Mouse (Mus musculus): ENCODE measurements around the gene Arfgef2. TPM values are rescaled to one million over a fixed set of nuclear protein-coding genes. Genes with fewer than 3 reads are reported as not detected.

The Arfgef2 gene
- polyA plus RNA-seq, 1 experiment: 28.3 TPM

DNA sequence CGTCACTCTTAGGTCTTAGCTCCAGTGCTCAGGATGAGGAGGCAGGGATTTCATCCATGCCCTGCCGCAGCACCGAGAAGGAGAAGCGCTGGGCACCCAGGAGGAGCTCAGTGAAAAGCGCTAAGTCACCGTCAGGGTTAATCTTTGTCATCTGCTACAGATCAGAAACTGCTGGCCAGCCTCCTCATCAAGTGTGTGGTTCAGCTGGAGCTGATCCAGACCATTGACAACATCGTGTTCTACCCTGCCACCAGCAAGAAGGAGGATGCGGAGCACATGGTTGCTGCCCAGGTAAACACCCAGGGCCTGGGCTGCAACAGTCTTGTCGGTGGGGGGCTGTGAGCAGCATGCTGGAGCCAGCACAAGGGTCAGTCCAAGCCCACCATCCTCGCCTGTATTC, 80.2 kb downstream of the Arfgef2 start:
- Histone ChIP-seq H3K36me3 (ENCODE audit: control insufficient read depth, insufficient read depth, low read length, poor library complexity, severe bottlenecking) (no peaks in the 10 kb centered on the region; the same call in 1 of the 2 replicates), H3K9ac (ENCODE audit: low read depth, poor library complexity, severe bottlenecking) (no peak overlapping the region)

DNA sequence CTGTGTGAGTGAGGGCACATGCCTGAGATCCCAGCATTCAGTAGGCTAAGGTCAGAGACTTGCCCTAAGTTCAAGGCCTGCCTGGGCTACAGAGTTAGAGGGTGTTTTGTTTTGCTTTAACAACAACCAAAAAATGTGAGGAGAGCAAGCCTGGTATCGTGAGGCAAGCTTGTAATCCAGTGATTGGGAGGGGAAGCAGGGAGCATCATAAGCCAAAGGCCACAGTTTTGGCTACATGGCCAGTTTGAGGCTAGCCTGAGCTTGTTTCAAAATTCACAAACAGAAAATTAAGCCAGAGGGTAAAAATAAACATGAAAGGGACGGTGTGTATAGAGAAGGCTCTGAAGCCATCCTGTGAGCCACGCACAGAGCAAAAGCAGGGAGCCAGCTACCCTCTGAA, 80.8 kb downstream of the Arfgef2 start:
- Histone ChIP-seq H3K4me3 (ENCODE audit: low read depth, low read length) (no peak overlapping the region), H3K4me1 (ENCODE audit: control insufficient read depth, insufficient read depth, low read length) (peaks cover 2% of the 10 kb centered on the region), H3K36me3 (ENCODE audit: control insufficient read depth, insufficient read depth, low read length, poor library complexity, severe bottlenecking) (no peaks in the 10 kb centered on the region; the same call in 1 of the 2 replicates), H3K27ac (ENCODE audit: insufficient read depth, low read length) (no peak overlapping the region), H3K9ac (ENCODE audit: low read depth, poor library complexity, severe bottlenecking) (no peak overlapping the region), H3K9me3 (replicated peaks; ENCODE audit: control insufficient read depth, insufficient read depth, low read length, poor library complexity, severe bottlenecking) (no peaks in the 10 kb centered on the region), H3K27me3 (ENCODE audit: control insufficient read depth, insufficient read depth, low read length, poor library complexity, severe bottlenecking) (no peaks in the 10 kb centered on the region)
- no peak for TF ChIP-seq POLR2A (IDR thresholded peaks at IDR 0.05; ENCODE audit: insufficient read depth, low read length)
- TF ChIP-seq CTCF (IDR thresholded peaks at IDR 0.05; ENCODE audit: low read depth, low read length): no peak
- no peak for TF ChIP-seq EP300 (IDR thresholded peaks at IDR 0.05; ENCODE audit: insufficient read depth, low read depth, low read length)

More for the DNA sequence above, 80.2 kb downstream of the Arfgef2 start:
- no peaks in the 10 kb centered on the region for H3K27me3 ChIP-seq (ENCODE audit: control insufficient read depth, insufficient read depth, low read length, poor library complexity, severe bottlenecking)
- no peak overlapping the region for H3K27ac ChIP-seq (ENCODE audit: insufficient read depth, low read length)
- H3K4me3 ChIP-seq (ENCODE audit: low read depth, low read length): no peak overlapping the region
- no peaks in the 10 kb centered on the region for H3K9me3 ChIP-seq (replicated peaks; ENCODE audit: control insufficient read depth, insufficient read depth, low read length, poor library complexity, severe bottlenecking)
- TF ChIP-seq CTCF (IDR thresholded peaks at IDR 0.05; ENCODE audit: low read depth, low read length): no peak
- no peak for TF ChIP-seq POLR2A (IDR thresholded peaks at IDR 0.05; ENCODE audit: insufficient read depth, low read length)
- no peak for TF ChIP-seq EP300 (IDR thresholded peaks at IDR 0.05; ENCODE audit: insufficient read depth, low read depth, low read length)
- peaks cover 2% of the 10 kb centered on the region for H3K4me1 ChIP-seq (ENCODE audit: control insufficient read depth, insufficient read depth, low read length)

DNA sequence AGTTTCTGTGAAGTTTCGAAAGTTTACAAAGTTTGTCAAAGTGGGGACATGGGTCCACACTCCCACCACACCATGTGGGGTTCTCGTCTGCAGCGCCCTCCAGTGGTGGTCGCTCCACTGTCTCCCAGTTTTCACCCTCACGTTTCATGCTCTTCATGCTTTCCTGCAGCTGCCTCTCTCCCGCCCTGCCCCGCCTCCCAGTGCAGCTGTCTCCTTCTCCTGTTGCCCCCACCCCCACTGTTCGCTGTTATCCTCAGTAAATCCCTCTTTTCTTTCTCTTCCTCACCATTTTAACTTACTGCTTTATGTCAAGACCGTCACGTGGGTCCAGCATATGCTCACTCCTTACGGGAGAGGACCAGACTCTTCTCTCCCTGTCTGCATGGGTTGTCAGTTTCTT, 82.4 kb downstream of the Arfgef2 start:
- H3K27ac ChIP-seq (ENCODE audit: insufficient read depth, low read length): no peak overlapping the region
- H3K27me3 ChIP-seq (ENCODE audit: control insufficient read depth, insufficient read depth, low read length, poor library complexity, severe bottlenecking): no peaks in the 10 kb centered on the region
- H3K36me3 ChIP-seq (ENCODE audit: control insufficient read depth, insufficient read depth, low read length, poor library complexity, severe bottlenecking): no peaks in the 10 kb centered on the region; the same call in 1 of the 2 replicates
- no peaks in the 10 kb centered on the region for H3K9me3 ChIP-seq (replicated peaks; ENCODE audit: control insufficient read depth, insufficient read depth, low read length, poor library complexity, severe bottlenecking)
- TF ChIP-seq POLR2A (IDR thresholded peaks at IDR 0.05; ENCODE audit: insufficient read depth, low read length) (no peak), CTCF (IDR thresholded peaks at IDR 0.05; ENCODE audit: low read depth, low read length) (peak; percentile 88), EP300 (IDR thresholded peaks at IDR 0.05; ENCODE audit: insufficient read depth, low read depth, low read length) (no peak)
- no peak overlapping the region for H3K9ac ChIP-seq (ENCODE audit: low read depth, poor library complexity, severe bottlenecking)
- peaks cover 2% of the 10 kb centered on the region for H3K4me1 ChIP-seq (ENCODE audit: control insufficient read depth, insufficient read depth, low read length)
- H3K4me3 ChIP-seq (ENCODE audit: low read depth, low read length): no peak overlapping the region

DNA sequence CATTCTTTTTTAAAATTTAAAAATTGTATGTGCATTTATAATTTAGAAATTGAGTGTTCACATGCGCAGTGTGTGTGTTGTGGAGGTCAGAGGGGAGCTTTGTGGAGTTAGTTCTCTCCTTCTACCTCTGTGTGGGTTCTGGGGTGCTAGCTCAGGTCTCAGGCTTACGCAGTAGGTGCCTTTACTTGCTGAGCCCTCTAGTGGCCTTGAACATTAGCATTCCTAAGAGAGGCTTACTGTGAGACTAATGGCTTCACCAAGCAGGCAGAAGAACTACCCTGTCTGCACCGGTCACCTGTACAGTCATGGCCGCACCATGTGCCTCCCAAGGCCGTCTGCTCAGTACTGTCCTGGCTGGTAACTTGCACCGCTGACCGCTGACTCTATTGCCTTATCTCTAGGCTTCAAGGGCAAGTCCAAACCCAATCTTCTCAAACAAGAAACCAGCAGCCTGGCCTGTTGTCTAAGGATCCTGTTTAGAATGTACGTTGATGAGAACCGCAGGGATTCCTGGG, 86.0 kb downstream of the Arfgef2 start:
- no peaks in the 10 kb centered on the region for H3K9me3 ChIP-seq (replicated peaks; ENCODE audit: control insufficient read depth, insufficient read depth, low read length, poor library complexity, severe bottlenecking)
- peaks cover 2% of the 10 kb centered on the region for H3K4me1 ChIP-seq (ENCODE audit: control insufficient read depth, insufficient read depth, low read length)
- H3K36me3 ChIP-seq (ENCODE audit: control insufficient read depth, insufficient read depth, low read length, poor library complexity, severe bottlenecking): no peaks in the 10 kb centered on the region
- peak; percentile 49 for TF ChIP-seq CTCF (IDR thresholded peaks at IDR 0.05; ENCODE audit: low read depth, low read length)
- TF ChIP-seq EP300 (IDR thresholded peaks at IDR 0.05; ENCODE audit: insufficient read depth, low read depth, low read length): 0 out of 2 replicates have a peak, but pooled peaks have one; percentile 31
- TF ChIP-seq POLR2A (IDR thresholded peaks at IDR 0.05; ENCODE audit: insufficient read depth, low read length): no peak
- no peaks in the 10 kb centered on the region for H3K27me3 ChIP-seq (ENCODE audit: control insufficient read depth, insufficient read depth, low read length, poor library complexity, severe bottlenecking)
- H3K4me3 ChIP-seq (ENCODE audit: low read depth, low read length): peak overlapping the region; percentile 3; the same call in 1 of the 2 replicates
- H3K27ac ChIP-seq (ENCODE audit: insufficient read depth, low read length): no peak overlapping the region
- no peak overlapping the region for H3K9ac ChIP-seq (ENCODE audit: low read depth, poor library complexity, severe bottlenecking)

DNA sequence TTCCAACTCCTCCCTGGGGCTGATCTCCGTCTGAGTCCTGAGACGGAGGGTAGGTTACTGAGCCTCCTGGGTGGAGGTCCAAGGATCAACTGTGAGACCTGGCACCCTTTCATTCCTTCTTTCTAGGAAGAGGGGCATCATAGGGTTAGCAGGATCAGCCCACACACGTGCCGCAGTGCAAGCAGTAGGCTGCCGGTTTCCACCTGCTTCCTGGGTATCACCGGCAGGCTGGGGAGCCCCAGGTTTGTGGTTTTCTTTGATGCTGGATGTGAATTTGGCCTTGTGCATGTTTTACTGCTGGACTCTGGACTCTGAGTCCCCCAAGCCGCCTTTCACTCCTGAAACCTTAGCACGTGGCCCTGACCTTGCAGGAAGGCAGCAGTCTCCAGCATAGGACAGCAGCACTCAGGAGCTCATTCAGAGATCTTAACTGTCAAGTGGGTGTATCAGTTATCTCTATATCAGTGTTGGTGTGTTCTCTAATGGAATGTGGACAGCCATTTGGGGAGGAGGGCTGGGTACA, 86.8 kb downstream of the Arfgef2 start:
- no peaks in the 10 kb centered on the region for H3K9me3 ChIP-seq (replicated peaks; ENCODE audit: control insufficient read depth, insufficient read depth, low read length, poor library complexity, severe bottlenecking)
- H3K4me1 ChIP-seq (ENCODE audit: control insufficient read depth, insufficient read depth, low read length): peaks cover 2% of the 10 kb centered on the region
- no peak overlapping the region for H3K9ac ChIP-seq (ENCODE audit: low read depth, poor library complexity, severe bottlenecking)
- no peaks in the 10 kb centered on the region for H3K27me3 ChIP-seq (ENCODE audit: control insufficient read depth, insufficient read depth, low read length, poor library complexity, severe bottlenecking)
- no peaks in the 10 kb centered on the region for H3K36me3 ChIP-seq (ENCODE audit: control insufficient read depth, insufficient read depth, low read length, poor library complexity, severe bottlenecking)
- H3K4me3 ChIP-seq (ENCODE audit: low read depth, low read length): no peak overlapping the region
- no peak for TF ChIP-seq CTCF (IDR thresholded peaks at IDR 0.05; ENCODE audit: low read depth, low read length)
- TF ChIP-seq POLR2A (IDR thresholded peaks at IDR 0.05; ENCODE audit: insufficient read depth, low read length): no peak
- TF ChIP-seq EP300 (IDR thresholded peaks at IDR 0.05; ENCODE audit: insufficient read depth, low read depth, low read length): no peak
- H3K27ac ChIP-seq (ENCODE audit: insufficient read depth, low read length): no peak overlapping the region

DNA sequence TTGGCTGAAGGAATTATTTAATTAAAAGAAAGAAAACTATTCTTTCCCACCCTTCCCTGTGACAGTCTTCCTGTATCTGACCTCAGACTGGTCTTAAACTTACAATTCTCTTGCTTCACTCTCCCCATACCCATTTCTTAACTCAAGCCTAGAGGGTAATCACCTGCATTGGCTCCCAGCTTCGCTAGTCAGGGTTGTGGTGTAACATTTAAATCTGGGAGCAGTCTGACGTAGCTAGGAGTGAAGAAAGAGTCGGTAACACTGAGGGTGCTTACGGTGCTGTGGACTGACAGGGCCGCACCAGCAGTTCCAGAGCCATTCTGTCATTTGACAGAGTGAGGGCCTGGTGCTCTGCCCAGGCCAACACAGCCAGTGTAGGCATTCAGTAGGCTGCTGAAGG, 87.6 kb downstream of the Arfgef2 start:
- no peaks in the 10 kb centered on the region for H3K36me3 ChIP-seq (ENCODE audit: control insufficient read depth, insufficient read depth, low read length, poor library complexity, severe bottlenecking)
- no peaks in the 10 kb centered on the region for H3K4me1 ChIP-seq (ENCODE audit: control insufficient read depth, insufficient read depth, low read length)
- no peaks in the 10 kb centered on the region for H3K27me3 ChIP-seq (ENCODE audit: control insufficient read depth, insufficient read depth, low read length, poor library complexity, severe bottlenecking)
- no peak for TF ChIP-seq EP300 (IDR thresholded peaks at IDR 0.05; ENCODE audit: insufficient read depth, low read depth, low read length)
- no peak for TF ChIP-seq CTCF (IDR thresholded peaks at IDR 0.05; ENCODE audit: low read depth, low read length)
- no peak for TF ChIP-seq POLR2A (IDR thresholded peaks at IDR 0.05; ENCODE audit: insufficient read depth, low read length)
- H3K27ac ChIP-seq (ENCODE audit: insufficient read depth, low read length): no peak overlapping the region
- no peak overlapping the region for H3K4me3 ChIP-seq (ENCODE audit: low read depth, low read length)
- no peaks in the 10 kb centered on the region for H3K9me3 ChIP-seq (replicated peaks; ENCODE audit: control insufficient read depth, insufficient read depth, low read length, poor library complexity, severe bottlenecking)
- no peak overlapping the region for H3K9ac ChIP-seq (ENCODE audit: low read depth, poor library complexity, severe bottlenecking)
